Mouse (Mus musculus): Measurements from ENCODE around the gene Prdm11. TPM values are rescaled to one million over a fixed set of nuclear protein-coding genes. Genes with fewer than 3 reads are reported as not detected.
A peak's percentile ranks its signal among the peaks of the same experiment; 100 is the strongest.

Prdm11 gene
- polyA plus RNA-seq, 1 experiment from 2014 or later = 2.2 TPM

DNA sequence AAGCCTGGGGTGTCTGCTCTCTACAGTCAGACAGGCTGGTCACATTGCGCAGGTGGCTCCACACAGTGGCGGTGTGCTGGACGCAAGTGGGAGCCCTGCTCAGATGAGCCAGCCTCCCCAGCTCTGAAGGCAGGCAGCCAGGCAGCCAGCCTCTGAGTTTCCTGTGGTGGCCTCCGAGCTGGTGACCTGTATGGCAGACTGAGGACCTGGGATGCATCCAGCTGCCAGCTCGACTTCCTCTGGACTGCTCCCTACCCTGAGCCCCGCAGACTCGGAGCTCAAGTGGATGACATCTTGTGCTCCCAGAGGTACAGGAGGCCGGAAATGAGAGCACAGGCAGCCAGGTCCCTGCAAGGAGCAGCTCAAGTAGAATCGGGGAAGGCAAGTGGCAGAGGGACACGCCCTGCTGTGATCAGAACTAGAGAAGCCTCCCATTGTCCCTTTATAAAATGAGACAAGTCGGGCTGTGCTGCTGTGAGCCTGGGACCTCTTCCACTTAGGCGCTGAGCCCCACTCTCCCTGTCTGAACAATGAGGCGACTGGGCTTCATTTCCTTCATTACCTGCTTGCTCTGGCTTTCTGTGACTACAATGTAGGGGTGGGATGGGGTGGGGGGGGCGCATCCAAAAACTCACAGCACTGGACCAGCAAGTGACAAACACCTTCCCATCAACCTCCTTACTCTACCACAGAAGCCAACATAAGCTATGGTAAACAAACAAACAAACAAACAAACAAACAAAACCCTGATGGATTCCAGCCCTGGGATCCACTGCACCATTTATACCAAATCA lies 16.5 kb downstream of the Prdm11 start:
- no peak overlapping the region for H3K4me2 ChIP-seq
- no peak overlapping the region for H3K27ac ChIP-seq (replicated peaks)
- H3K9ac ChIP-seq = no peak overlapping the region
- 32% methylated on average over 14 of the region's 14 CpGs for WGBS (ENCODE audit: insufficient replicate concordance)
- no peaks in the 10 kb centered on the region for H3K36me3 ChIP-seq (replicated peaks)
- H3K9me3 ChIP-seq (replicated peaks) = no peaks in the 10 kb centered on the region
- no peaks in the 10 kb centered on the region for H3K27me3 ChIP-seq
- no peak overlapping the region for H3K4me3 ChIP-seq (replicated peaks)
- peaks cover 23% of the 10 kb centered on the region for H3K4me1 ChIP-seq (replicated peaks)
- no peak for ATAC-seq (ENCODE audit: insufficient read depth)

DNA sequence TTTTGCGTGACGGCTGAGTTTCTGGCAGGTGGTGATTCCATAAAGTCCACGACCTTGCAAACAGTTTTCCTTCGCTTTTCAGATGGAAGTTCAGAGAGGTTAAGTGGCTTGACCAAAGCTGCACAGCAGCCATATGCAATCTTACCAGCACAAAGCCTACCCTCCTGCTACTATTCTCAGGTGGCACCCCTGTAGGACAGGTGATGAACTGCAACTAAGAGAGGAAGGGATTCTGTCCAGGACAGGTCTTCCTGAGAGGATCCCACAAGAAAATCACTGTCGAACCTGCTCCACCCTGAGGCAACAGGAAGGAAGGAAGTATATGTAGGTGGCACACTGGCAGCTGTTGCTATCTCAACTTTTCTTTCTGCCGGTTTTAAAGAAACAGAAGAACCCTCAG lies 17.1 kb downstream of the Prdm11 start:
- no peaks in the 10 kb centered on the region for H3K9me3 ChIP-seq (replicated peaks)
- peaks cover 23% of the 10 kb centered on the region for H3K4me1 ChIP-seq (replicated peaks)
- H3K4me3 ChIP-seq (replicated peaks) = no peak overlapping the region
- H3K36me3 ChIP-seq (replicated peaks) = no peaks in the 10 kb centered on the region
- 54% methylated on average over 6 of the region's 6 CpGs for WGBS (ENCODE audit: insufficient replicate concordance)
- no peak overlapping the region for H3K27ac ChIP-seq (replicated peaks)
- H3K27me3 ChIP-seq = no peaks in the 10 kb centered on the region
- ATAC-seq (ENCODE audit: insufficient read depth) = no peak
- H3K9ac ChIP-seq = no peak overlapping the region
- H3K4me2 ChIP-seq = no peak overlapping the region

DNA sequence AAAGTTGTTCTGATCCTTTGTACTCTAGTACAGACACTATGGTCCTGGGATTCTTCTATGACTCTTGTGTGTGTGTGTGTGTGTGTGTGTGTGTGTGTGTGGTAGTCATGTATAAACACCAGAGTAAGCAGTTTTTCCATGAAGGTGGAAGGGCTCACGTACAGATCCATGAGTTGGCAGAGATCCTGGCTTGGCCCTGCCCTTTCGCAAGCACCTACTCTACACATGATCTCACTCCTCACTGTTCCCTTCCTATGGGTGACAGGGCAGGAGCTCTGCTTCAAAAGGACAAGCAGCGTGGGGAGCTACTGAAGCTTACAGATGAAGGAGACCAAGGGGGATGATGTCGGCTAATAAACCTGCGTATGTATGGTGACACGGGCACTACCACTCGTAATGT lies 18.3 kb downstream of the Prdm11 start:
- Histone ChIP-seq H3K9ac (no peak overlapping the region), H3K4me2 (no peak overlapping the region), H3K9me3 (replicated peaks) (no peaks in the 10 kb centered on the region), H3K27ac (replicated peaks) (no peak overlapping the region), H3K36me3 (replicated peaks) (no peaks in the 10 kb centered on the region), H3K27me3 (no peaks in the 10 kb centered on the region), H3K4me3 (replicated peaks) (no peak overlapping the region), H3K4me1 (replicated peaks) (peaks cover 23% of the 10 kb centered on the region)
- ATAC-seq (ENCODE audit: insufficient read depth) = no peak
- 79% methylated on average over 7 of the region's 7 CpGs for WGBS (ENCODE audit: insufficient replicate concordance)

DNA sequence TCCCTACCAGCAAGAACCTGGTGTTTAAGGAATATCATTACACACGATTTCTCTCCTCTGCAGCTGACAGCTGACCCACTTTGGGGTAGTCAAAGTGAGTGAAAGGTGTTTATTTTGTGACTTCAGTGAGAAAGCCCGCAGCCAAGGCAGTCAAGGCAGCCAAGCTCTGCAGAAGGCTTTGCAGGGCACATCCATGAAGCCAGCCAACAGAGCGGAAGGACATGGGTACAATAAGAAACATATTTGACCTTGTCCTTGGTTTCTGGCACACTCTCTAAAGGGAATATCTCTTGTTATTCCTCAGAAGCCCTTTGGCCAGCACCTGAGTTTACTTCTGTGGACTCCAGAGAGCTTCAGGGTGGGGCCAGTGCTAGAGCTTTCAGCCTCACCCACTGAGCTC lies 21.5 kb downstream of the Prdm11 start:
- H3K4me3 ChIP-seq (replicated peaks) = no peak overlapping the region
- H3K4me1 ChIP-seq (replicated peaks) = peaks cover 14% of the 10 kb centered on the region
- ATAC-seq (ENCODE audit: insufficient read depth) = no peak
- no peaks in the 10 kb centered on the region for H3K9me3 ChIP-seq (replicated peaks)
- no peaks in the 10 kb centered on the region for H3K27me3 ChIP-seq
- H3K36me3 ChIP-seq (replicated peaks) = no peaks in the 10 kb centered on the region
- H3K27ac ChIP-seq (replicated peaks) = no peak overlapping the region
- 73% methylated on average over 3 of the region's 3 CpGs for WGBS (ENCODE audit: insufficient replicate concordance)
- no peak overlapping the region for H3K9ac ChIP-seq
- no peak overlapping the region for H3K4me2 ChIP-seq

DNA sequence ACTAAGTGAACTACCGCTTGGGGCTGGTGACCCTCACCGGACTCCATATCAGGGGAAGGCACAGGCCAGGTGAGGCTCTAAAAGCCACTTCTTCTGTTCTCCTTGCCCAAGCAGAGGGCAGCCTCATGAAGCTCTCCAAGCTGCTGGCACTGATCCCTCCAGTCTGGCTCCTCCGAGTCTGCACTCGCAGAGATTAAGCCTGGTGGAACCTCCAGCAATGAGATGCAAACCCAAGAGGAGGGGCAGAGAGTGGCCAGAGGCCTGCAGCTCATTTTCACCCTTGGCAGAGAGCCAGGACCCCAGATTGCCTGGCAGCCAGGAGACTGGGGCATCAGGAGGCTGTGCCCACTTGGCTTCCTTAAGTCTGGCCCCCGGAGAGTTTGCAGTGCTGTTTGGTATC lies 27.1 kb downstream of the Prdm11 start:
- Histone ChIP-seq H3K4me3 (replicated peaks) (no peak overlapping the region), H3K9me3 (replicated peaks) (no peaks in the 10 kb centered on the region), H3K27ac (replicated peaks) (no peak overlapping the region), H3K27me3 (peaks cover 8% of the 10 kb centered on the region; the same call in 1 of the 2 replicates), H3K9ac (no peak overlapping the region), H3K36me3 (replicated peaks) (no peaks in the 10 kb centered on the region), H3K4me1 (replicated peaks) (peaks cover 17% of the 10 kb centered on the region), H3K4me2 (no peak overlapping the region)
- ATAC-seq (ENCODE audit: insufficient read depth) = no peak
- 70% methylated on average over 5 of the region's 5 CpGs for WGBS (ENCODE audit: insufficient replicate concordance)

DNA sequence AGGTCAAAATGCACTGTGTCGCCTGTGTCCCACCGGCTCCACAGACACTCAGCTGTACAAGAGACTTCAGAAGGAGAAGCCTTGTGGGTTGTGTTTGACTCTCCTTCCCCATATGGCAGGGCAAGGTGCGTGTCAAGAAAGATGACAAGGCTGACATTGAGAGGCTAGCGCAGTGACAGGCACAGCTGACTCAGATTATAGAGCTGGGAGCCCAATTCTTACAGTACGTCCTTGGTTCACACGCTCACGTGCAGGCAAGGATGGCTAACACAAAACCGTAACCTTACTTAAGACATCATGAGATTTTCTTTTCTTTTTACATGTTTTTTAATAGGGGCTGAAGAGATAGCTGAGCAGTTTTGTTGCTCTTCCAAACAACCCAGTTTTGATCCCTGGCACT lies 28.8 kb downstream of the Prdm11 start:
- Histone ChIP-seq H3K36me3 (replicated peaks) (no peaks in the 10 kb centered on the region), H3K27me3 (peaks cover 8% of the 10 kb centered on the region; the same call in 1 of the 2 replicates), H3K9me3 (replicated peaks) (no peaks in the 10 kb centered on the region), H3K4me3 (replicated peaks) (no peak overlapping the region), H3K4me1 (replicated peaks) (peaks cover 27% of the 10 kb centered on the region), H3K4me2 (no peak overlapping the region), H3K27ac (replicated peaks) (no peak overlapping the region), H3K9ac (no peak overlapping the region)
- ATAC-seq (ENCODE audit: insufficient read depth) = no peak
- WGBS (ENCODE audit: insufficient replicate concordance) = 76% methylated on average over 8 of the region's 8 CpGs

DNA sequence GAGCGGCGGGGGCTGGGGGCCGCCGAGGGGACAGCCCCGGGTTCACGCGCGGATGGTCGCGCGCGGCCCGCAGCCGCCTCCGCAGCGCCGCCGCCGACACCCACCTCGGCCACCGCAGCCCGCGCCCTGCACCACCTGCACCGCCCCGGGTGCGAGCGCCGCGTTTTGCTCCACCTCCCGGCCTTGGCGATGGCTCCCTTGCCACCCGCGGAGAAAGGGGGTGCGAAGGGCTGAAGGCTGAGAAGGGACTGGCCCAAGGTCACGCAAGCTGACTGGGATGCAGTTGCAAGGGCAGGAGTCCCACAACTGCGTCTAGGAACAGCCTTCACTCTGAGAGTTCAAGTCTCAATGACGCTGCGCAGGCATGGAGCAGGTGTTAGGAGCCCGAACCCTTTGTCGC lies 30.9 kb downstream of the Prdm11 start:
- H3K9ac ChIP-seq = peak overlapping the region; percentile 56

DNA sequence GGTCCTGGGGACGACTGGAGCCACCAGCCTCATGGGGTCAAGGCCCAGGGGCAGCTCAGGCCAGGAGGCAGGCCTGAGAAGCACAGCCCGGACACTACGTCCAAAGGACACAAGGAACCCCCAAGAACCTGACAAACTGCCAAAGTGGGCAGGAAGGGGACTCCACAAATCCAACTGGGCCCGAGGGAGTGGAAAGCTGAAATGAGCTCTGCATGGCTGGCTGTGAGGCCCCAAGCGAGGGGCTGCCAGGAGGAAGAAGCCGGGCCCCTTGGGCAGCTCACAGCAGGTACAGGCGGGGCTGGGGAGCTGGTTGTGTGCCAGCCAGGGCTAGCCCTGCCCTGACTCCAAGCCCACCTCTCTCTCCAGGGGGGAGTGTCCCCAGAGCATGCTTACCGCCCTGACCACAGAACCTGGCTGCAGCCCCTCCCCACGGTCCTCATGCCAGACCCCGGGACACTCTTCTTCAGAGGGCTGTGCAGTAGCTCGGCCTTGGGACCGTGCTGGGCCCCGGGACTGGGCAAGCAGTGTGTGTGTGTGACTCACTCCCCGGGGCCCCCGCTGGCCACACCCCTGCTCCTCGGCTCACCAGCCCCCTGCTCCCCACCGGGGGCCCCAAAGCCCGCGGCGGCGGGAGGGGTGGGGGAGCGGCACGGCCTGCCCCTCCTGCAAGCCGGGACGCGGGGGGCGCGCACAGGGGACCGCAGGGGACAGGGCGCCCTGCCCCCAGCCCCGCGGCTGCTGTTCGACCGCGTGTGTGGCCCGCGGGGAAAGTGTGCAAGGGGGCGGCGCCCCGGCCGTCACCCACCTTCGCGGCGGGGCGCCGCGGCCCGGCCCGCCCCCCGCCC lies 31.7 kb downstream of the Prdm11 start:
- Histone ChIP-seq H3K27ac (replicated peaks) (peak overlapping the region; percentile 66), H3K4me1 (replicated peaks) (peaks cover 34% of the 10 kb centered on the region)
- peak; percentile 82 for ATAC-seq (ENCODE audit: insufficient read depth)

More for the DNA sequence above, 30.9 kb downstream of the Prdm11 start:
- H3K4me2 ChIP-seq = peak overlapping the region; percentile 95
- H3K4me3 ChIP-seq (replicated peaks) = peak overlapping the region; percentile 64
- WGBS (ENCODE audit: insufficient replicate concordance) = 4% methylated on average over 35 of the region's 40 CpGs
- no peaks in the 10 kb centered on the region for H3K9me3 ChIP-seq (replicated peaks)
- no peaks in the 10 kb centered on the region for H3K36me3 ChIP-seq (replicated peaks)
- ATAC-seq (ENCODE audit: insufficient read depth) = peak; percentile 35
- peak overlapping the region; percentile 66 for H3K27ac ChIP-seq (replicated peaks)
- H3K4me1 ChIP-seq (replicated peaks) = peaks cover 30% of the 10 kb centered on the region
- peaks cover 8% of the 10 kb centered on the region; the same call in 1 of the 2 replicates for H3K27me3 ChIP-seq

DNA sequence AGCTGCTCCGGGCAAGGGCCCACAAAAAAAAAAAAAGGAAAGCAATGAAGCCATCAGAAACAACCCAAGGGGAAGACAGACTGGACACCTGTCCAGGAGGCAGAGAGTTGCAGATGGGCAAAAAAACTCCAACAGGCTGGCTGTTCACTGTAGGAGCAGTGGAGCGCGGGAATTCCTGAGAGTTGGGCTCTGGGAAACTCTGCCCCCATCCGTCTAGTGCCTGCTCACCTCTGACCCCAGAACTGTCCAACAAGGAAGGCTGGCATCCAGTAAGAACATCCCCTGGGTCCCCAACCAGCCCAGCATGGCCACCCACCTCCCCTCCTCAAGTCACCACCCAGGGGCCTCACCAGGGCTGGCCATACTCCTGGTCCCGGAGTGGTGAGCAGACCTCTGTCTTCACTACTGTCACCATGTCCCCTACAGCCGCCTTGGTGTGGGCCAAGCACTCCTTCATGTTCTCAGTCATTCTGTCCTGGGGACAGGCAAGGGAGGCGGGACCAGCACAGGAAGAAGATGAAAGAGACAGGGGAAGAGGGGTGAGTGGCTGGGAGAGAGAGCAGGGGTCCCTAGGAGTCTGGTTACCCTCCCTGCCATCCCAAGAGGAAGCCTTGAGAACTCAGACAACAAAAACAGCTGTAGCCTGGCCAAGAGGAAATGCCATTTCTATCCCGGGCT lies 32.4 kb downstream of the Prdm11 start:
- H3K36me3 ChIP-seq (replicated peaks) = no peaks in the 10 kb centered on the region
- peaks cover 8% of the 10 kb centered on the region; the same call in 1 of the 2 replicates for H3K27me3 ChIP-seq
- H3K4me3 ChIP-seq (replicated peaks) = peak overlapping the region; percentile 64
- H3K27ac ChIP-seq (replicated peaks) = peak overlapping the region; percentile 66
- peaks cover 41% of the 10 kb centered on the region for H3K4me1 ChIP-seq (replicated peaks)
- WGBS (ENCODE audit: insufficient replicate concordance) = 59% methylated on average over 8 of the region's 8 CpGs
- H3K4me2 ChIP-seq = peak overlapping the region; percentile 95
- no peak for ATAC-seq (ENCODE audit: insufficient read depth)
- no peaks in the 10 kb centered on the region for H3K9me3 ChIP-seq (replicated peaks)
- H3K9ac ChIP-seq = peak overlapping the region; percentile 56; the same call in 1 of the 2 replicates

More for the DNA sequence above, 31.7 kb downstream of the Prdm11 start:
- peaks cover 8% of the 10 kb centered on the region; the same call in 1 of the 2 replicates for H3K27me3 ChIP-seq
- no peaks in the 10 kb centered on the region for H3K9me3 ChIP-seq (replicated peaks)
- WGBS (ENCODE audit: insufficient replicate concordance) = 2% methylated on average over 49 of the region's 50 CpGs
- no peaks in the 10 kb centered on the region for H3K36me3 ChIP-seq (replicated peaks)
- peak overlapping the region; percentile 64 for H3K4me3 ChIP-seq (replicated peaks)
- peak overlapping the region; percentile 95 for H3K4me2 ChIP-seq
- H3K9ac ChIP-seq = peak overlapping the region; percentile 56

DNA sequence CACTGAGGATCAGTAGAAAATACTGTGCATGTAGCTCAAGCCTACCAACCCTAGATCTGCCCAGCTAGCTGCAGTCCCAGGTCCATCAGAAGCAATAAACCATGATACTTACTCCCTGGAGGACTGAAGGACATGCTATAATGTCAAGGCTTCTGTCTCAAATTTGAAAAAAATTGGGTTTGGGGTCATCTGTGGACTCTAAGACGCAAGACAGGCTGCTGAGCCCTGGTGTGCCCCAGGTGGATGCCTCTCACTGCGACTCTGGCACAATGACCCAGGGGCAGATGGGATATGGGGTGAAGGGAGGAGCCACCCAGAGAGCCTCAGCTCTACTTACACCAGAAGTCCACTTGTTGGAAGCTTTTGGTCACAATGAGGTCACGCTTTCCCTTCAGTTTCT lies 33.0 kb downstream of the Prdm11 start:
- H3K27me3 ChIP-seq = peaks cover 8% of the 10 kb centered on the region; the same call in 1 of the 2 replicates
- ATAC-seq (ENCODE audit: insufficient read depth) = no peak
- no peaks in the 10 kb centered on the region for H3K36me3 ChIP-seq (replicated peaks)
- peak overlapping the region; percentile 95; the same call in 1 of the 2 replicates for H3K4me2 ChIP-seq
- WGBS (ENCODE audit: insufficient replicate concordance) = 80% methylated on average over 3 of the region's 3 CpGs
- H3K27ac ChIP-seq (replicated peaks) = no peak overlapping the region
- H3K9ac ChIP-seq = no peak overlapping the region
- peaks cover 47% of the 10 kb centered on the region for H3K4me1 ChIP-seq (replicated peaks)
- H3K4me3 ChIP-seq (replicated peaks) = no peak overlapping the region
- no peaks in the 10 kb centered on the region for H3K9me3 ChIP-seq (replicated peaks)
